Mouse (Mus musculus): ENCODE data around the gene Pelp1. TPM values are rescaled to one million over a fixed set of nuclear protein-coding genes. Genes with fewer than 3 reads are reported as not detected.

Pelp1 gene
- polyA plus RNA-seq, 1 experiment = 74.1 TPM

DNA sequence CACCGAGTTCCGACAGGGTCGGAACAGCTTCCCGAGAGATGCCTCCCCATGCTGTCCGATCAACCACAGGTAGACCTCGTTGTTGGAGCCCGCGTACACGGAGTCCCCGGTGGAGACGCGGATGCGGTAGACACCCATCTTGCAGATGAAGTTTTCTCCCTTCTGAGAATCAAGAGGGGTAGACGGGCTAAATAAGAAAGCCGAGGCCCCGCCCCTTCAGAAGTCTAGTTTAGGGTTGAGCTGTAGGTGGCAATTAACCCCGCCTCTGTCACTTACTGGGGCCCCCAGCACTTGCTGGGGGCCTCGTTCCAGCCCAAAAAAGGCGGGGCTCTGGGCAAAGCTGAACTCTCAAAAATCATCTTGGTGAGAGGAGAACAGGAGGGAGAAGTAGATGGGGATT lies 58.0 kb downstream of the Pelp1 start, which contains the start of gene Alox15:
Alox15 (minus strand) TSS at position 164 of the 400 bp plus-strand sequence.
- Histone ChIP-seq H3K27ac (ENCODE audit: insufficient read depth, low read length) (no peak within 1 kb of the TSS), H3K27me3 (ENCODE audit: control insufficient read depth, insufficient read depth, low read length, poor library complexity, severe bottlenecking) (no peaks in the 10 kb centered on the region; the same call in none of the 2 replicates), H3K4me3 (ENCODE audit: low read depth, low read length) (peak within 1 kb of the TSS; percentile 59), H3K9ac (ENCODE audit: low read depth, poor library complexity, severe bottlenecking) (peak within 1 kb of the TSS; percentile 51), H3K36me3 (ENCODE audit: control insufficient read depth, insufficient read depth, low read length, poor library complexity, severe bottlenecking) (no peaks in the 10 kb centered on the region), H3K4me1 (ENCODE audit: control insufficient read depth, insufficient read depth, low read length) (no peaks in the 10 kb centered on the region), H3K9me3 (replicated peaks; ENCODE audit: control insufficient read depth, insufficient read depth, low read length, poor library complexity, severe bottlenecking) (peaks cover 12% of the 10 kb centered on the region)
- no peak for TF ChIP-seq EP300 (IDR thresholded peaks at IDR 0.05; ENCODE audit: insufficient read depth, low read depth, low read length)
- no peak for TF ChIP-seq CTCF (IDR thresholded peaks at IDR 0.05; ENCODE audit: low read depth, low read length)
- TF ChIP-seq POLR2A (IDR thresholded peaks at IDR 0.05; ENCODE audit: insufficient read depth, low read length) = no peak

GRCm38 (mm10) chr11:70348630-70349029 lies 61.2 kb downstream of the Pelp1 start:
- Histone ChIP-seq H3K4me3 (ENCODE audit: low read depth, low read length) (no peak overlapping the region), H3K4me1 (ENCODE audit: control insufficient read depth, insufficient read depth, low read length) (no peaks in the 10 kb centered on the region), H3K9me3 (replicated peaks; ENCODE audit: control insufficient read depth, insufficient read depth, low read length, poor library complexity, severe bottlenecking) (0 out of 2 replicates have a peak, but pooled peaks cover 4% of the 10 kb centered on the region), H3K27ac (ENCODE audit: insufficient read depth, low read length) (no peak overlapping the region), H3K27me3 (ENCODE audit: control insufficient read depth, insufficient read depth, low read length, poor library complexity, severe bottlenecking) (no peaks in the 10 kb centered on the region; the same call in none of the 2 replicates), H3K9ac (ENCODE audit: low read depth, poor library complexity, severe bottlenecking) (no peak overlapping the region), H3K36me3 (ENCODE audit: control insufficient read depth, insufficient read depth, low read length, poor library complexity, severe bottlenecking) (no peaks in the 10 kb centered on the region)
- TF ChIP-seq EP300 (IDR thresholded peaks at IDR 0.05; ENCODE audit: insufficient read depth, low read depth, low read length) (no peak), POLR2A (IDR thresholded peaks at IDR 0.05; ENCODE audit: insufficient read depth, low read length) (no peak), CTCF (IDR thresholded peaks at IDR 0.05; ENCODE audit: low read depth, low read length) (no peak)

GRCm38 (mm10) chr11:70347861-70348260 lies 62.0 kb downstream of the Pelp1 start:
- no peaks in the 10 kb centered on the region for H3K36me3 ChIP-seq (ENCODE audit: control insufficient read depth, insufficient read depth, low read length, poor library complexity, severe bottlenecking)
- H3K27me3 ChIP-seq (ENCODE audit: control insufficient read depth, insufficient read depth, low read length, poor library complexity, severe bottlenecking) = no peaks in the 10 kb centered on the region; the same call in none of the 2 replicates
- H3K4me1 ChIP-seq (ENCODE audit: control insufficient read depth, insufficient read depth, low read length) = no peaks in the 10 kb centered on the region

GRCm38 (mm10) chr11:70345546-70345945 lies 64.3 kb downstream of the Pelp1 start:
- Histone ChIP-seq H3K9ac (ENCODE audit: low read depth, poor library complexity, severe bottlenecking) (no peak overlapping the region), H3K9me3 (replicated peaks; ENCODE audit: control insufficient read depth, insufficient read depth, low read length, poor library complexity, severe bottlenecking) (0 out of 2 replicates have a peak, but pooled peaks cover 4% of the 10 kb centered on the region), H3K27ac (ENCODE audit: insufficient read depth, low read length) (no peak overlapping the region), H3K36me3 (ENCODE audit: control insufficient read depth, insufficient read depth, low read length, poor library complexity, severe bottlenecking) (no peaks in the 10 kb centered on the region), H3K27me3 (ENCODE audit: control insufficient read depth, insufficient read depth, low read length, poor library complexity, severe bottlenecking) (no peaks in the 10 kb centered on the region), H3K4me3 (ENCODE audit: low read depth, low read length) (no peak overlapping the region), H3K4me1 (ENCODE audit: control insufficient read depth, insufficient read depth, low read length) (no peaks in the 10 kb centered on the region)
- no peak for TF ChIP-seq CTCF (IDR thresholded peaks at IDR 0.05; ENCODE audit: low read depth, low read length)
- TF ChIP-seq POLR2A (IDR thresholded peaks at IDR 0.05; ENCODE audit: insufficient read depth, low read length) = no peak
- no peak for TF ChIP-seq EP300 (IDR thresholded peaks at IDR 0.05; ENCODE audit: insufficient read depth, low read depth, low read length)

More at GRCm38 (mm10) chr11:70347861-70348260, 62.0 kb downstream of the Pelp1 start:
- no peak overlapping the region for H3K9ac ChIP-seq (ENCODE audit: low read depth, poor library complexity, severe bottlenecking)
- 0 out of 2 replicates have a peak, but pooled peaks cover 4% of the 10 kb centered on the region for H3K9me3 ChIP-seq (replicated peaks; ENCODE audit: control insufficient read depth, insufficient read depth, low read length, poor library complexity, severe bottlenecking)
- no peak for TF ChIP-seq POLR2A (IDR thresholded peaks at IDR 0.05; ENCODE audit: insufficient read depth, low read length)
- TF ChIP-seq CTCF (IDR thresholded peaks at IDR 0.05; ENCODE audit: low read depth, low read length) = no peak
- TF ChIP-seq EP300 (IDR thresholded peaks at IDR 0.05; ENCODE audit: insufficient read depth, low read depth, low read length) = no peak
- no peak overlapping the region for H3K4me3 ChIP-seq (ENCODE audit: low read depth, low read length)
- no peak overlapping the region for H3K27ac ChIP-seq (ENCODE audit: insufficient read depth, low read length)

DNA sequence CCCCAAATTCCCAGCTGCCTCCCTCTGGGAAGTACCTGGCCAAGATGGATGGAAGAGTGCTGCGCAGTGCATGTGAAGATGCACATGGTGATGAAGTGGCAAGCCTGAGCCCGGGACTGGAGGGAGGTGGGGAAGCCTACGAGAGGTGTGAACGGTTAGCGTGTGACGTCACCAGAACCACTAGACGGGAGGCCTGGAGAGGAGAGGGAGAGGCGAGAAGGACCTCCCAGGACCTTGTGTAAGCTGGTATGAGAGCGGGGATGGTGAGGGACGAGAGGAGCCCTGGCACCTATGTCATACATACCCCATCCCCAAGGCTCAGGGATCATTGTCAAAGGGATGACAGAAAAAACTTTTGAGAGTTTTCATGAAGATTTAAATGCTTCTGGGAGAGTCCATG lies 64.8 kb downstream of the Pelp1 start:
- 0 out of 2 replicates have a peak, but pooled peaks cover 4% of the 10 kb centered on the region for H3K9me3 ChIP-seq (replicated peaks; ENCODE audit: control insufficient read depth, insufficient read depth, low read length, poor library complexity, severe bottlenecking)
- TF ChIP-seq POLR2A (IDR thresholded peaks at IDR 0.05; ENCODE audit: insufficient read depth, low read length) = no peak
- TF ChIP-seq EP300 (IDR thresholded peaks at IDR 0.05; ENCODE audit: insufficient read depth, low read depth, low read length) = no peak
- no peak for TF ChIP-seq CTCF (IDR thresholded peaks at IDR 0.05; ENCODE audit: low read depth, low read length)
- no peaks in the 10 kb centered on the region for H3K4me1 ChIP-seq (ENCODE audit: control insufficient read depth, insufficient read depth, low read length)
- no peak overlapping the region for H3K9ac ChIP-seq (ENCODE audit: low read depth, poor library complexity, severe bottlenecking)
- H3K27ac ChIP-seq (ENCODE audit: insufficient read depth, low read length) = no peak overlapping the region
- no peak overlapping the region for H3K4me3 ChIP-seq (ENCODE audit: low read depth, low read length)
- H3K36me3 ChIP-seq (ENCODE audit: control insufficient read depth, insufficient read depth, low read length, poor library complexity, severe bottlenecking) = no peaks in the 10 kb centered on the region
- H3K27me3 ChIP-seq (ENCODE audit: control insufficient read depth, insufficient read depth, low read length, poor library complexity, severe bottlenecking) = no peaks in the 10 kb centered on the region

Other genes starting within 250 kb of the Pelp1 start
- 2.0 and 3.5 TPM in 2 replicates for gene Slc16a11, start 197.3 kb downstream of the Pelp1 start, polyA plus RNA-seq (2011; ENCODE audit: insufficient read depth, insufficient read length, low read depth, missing spikeins)
- 8.9 and 11.2 TPM in 2 replicates for gene Slc16a13, start 189.0 kb downstream of the Pelp1 start, polyA plus RNA-seq (2011; ENCODE audit: insufficient read depth, insufficient read length, low read depth, missing spikeins)
- gene Bcl6b, start 180.2 kb downstream of the Pelp1 start, polyA plus RNA-seq (2011; ENCODE audit: insufficient read depth, insufficient read length, low read depth, missing spikeins) = 4.1 TPM in 2 replicates
- gene 0610010K14Rik, start 172.1 kb downstream of the Pelp1 start, polyA plus RNA-seq (2011; ENCODE audit: insufficient read depth, insufficient read length, low read depth, missing spikeins) = 108 and 126 TPM in 2 replicates
- 0.55 and 0.65 TPM in 2 replicates for gene Gm21988, start 170.2 kb downstream of the Pelp1 start, polyA plus RNA-seq (2011; ENCODE audit: insufficient read depth, insufficient read length, low read depth, missing spikeins)
- gene Rnasek, start 170.2 kb downstream of the Pelp1 start, polyA plus RNA-seq (2011; ENCODE audit: insufficient read depth, insufficient read length, low read depth, missing spikeins) = 88.5 and 97.8 TPM in 2 replicates
- gene Alox12, start 154.7 kb downstream of the Pelp1 start, polyA plus RNA-seq (2011; ENCODE audit: insufficient read depth, insufficient read length, low read depth, missing spikeins) = 1.4 and 2.1 TPM in 2 replicates
- gene Alox12e, start 87.4 kb downstream of the Pelp1 start, polyA plus RNA-seq (2011; ENCODE audit: insufficient read depth, insufficient read length, low read depth, missing spikeins) = 0.58 TPM in 1 of 2 replicates, not detected in the other
- 2.2 and 3.0 TPM in 2 replicates for gene Alox15, start 58.0 kb downstream of the Pelp1 start, polyA plus RNA-seq (2011; ENCODE audit: insufficient read depth, insufficient read length, low read depth, missing spikeins)
- gene Arrb2, start 22.6 kb upstream of the Pelp1 start, polyA plus RNA-seq (2011; ENCODE audit: insufficient read depth, insufficient read length, low read depth, missing spikeins) = 34.2 and 39.6 TPM in 2 replicates
- gene Med11, start 41.9 kb upstream of the Pelp1 start, polyA plus RNA-seq (2011; ENCODE audit: insufficient read depth, insufficient read length, low read depth, missing spikeins) = 26.9 and 32.1 TPM in 2 replicates
- gene Zmynd15, start 49.4 kb upstream of the Pelp1 start, polyA plus RNA-seq (2011; ENCODE audit: insufficient read depth, insufficient read length, low read depth, missing spikeins) = 0.78 and 1.3 TPM in 2 replicates
- 15.7 and 16.6 TPM in 2 replicates for gene Cxcl16, start 50.0 kb upstream of the Pelp1 start, polyA plus RNA-seq (2011; ENCODE audit: insufficient read depth, insufficient read length, low read depth, missing spikeins)
- 1.8 and 3.5 TPM in 2 replicates for gene Tm4sf5, start 95.2 kb upstream of the Pelp1 start, polyA plus RNA-seq (2011; ENCODE audit: insufficient read depth, insufficient read length, low read depth, missing spikeins)
- gene Vmo1, start 104.6 kb upstream of the Pelp1 start, polyA plus RNA-seq (2011; ENCODE audit: insufficient read depth, insufficient read length, low read depth, missing spikeins) = not detected in 2 replicates
- not detected in 2 replicates for gene Gltpd2, start 109.2 kb upstream of the Pelp1 start, polyA plus RNA-seq (2011; ENCODE audit: insufficient read depth, insufficient read length, low read depth, missing spikeins)
- gene Psmb6, start 115.3 kb upstream of the Pelp1 start, polyA plus RNA-seq (2011; ENCODE audit: insufficient read depth, insufficient read length, low read depth, missing spikeins) = 244 and 250 TPM in 2 replicates
- not detected in 2 replicates for gene Gm40193, start 122.9 kb upstream of the Pelp1 start, polyA plus RNA-seq (2011; ENCODE audit: insufficient read depth, insufficient read length, low read depth, missing spikeins)
- 7.3 and 8.3 TPM in 2 replicates for gene Pld2, start 130.0 kb upstream of the Pelp1 start, polyA plus RNA-seq (2011; ENCODE audit: insufficient read depth, insufficient read length, low read depth, missing spikeins)
- gene Mink1, start 152.8 kb upstream of the Pelp1 start, polyA plus RNA-seq (2011; ENCODE audit: insufficient read depth, insufficient read length, low read depth, missing spikeins) = 25.2 and 31.8 TPM in 2 replicates
- not detected in 2 replicates for gene 4930544D05Rik, start 205.8 kb upstream of the Pelp1 start, polyA plus RNA-seq (2011; ENCODE audit: insufficient read depth, insufficient read length, low read depth, missing spikeins)
- 0.56 TPM in 1 of 2 replicates, not detected in the other for gene Chrne, start 209.2 kb upstream of the Pelp1 start, polyA plus RNA-seq (2011; ENCODE audit: insufficient read depth, insufficient read length, low read depth, missing spikeins)
- not detected in 2 replicates for gene Gp1ba, start 229.1 kb upstream of the Pelp1 start, polyA plus RNA-seq (2011; ENCODE audit: insufficient read depth, insufficient read length, low read depth, missing spikeins)
- 55.2 and 61.8 TPM in 2 replicates for gene Rnf167, start 237.2 kb upstream of the Pelp1 start, polyA plus RNA-seq (2011; ENCODE audit: insufficient read depth, insufficient read length, low read depth, missing spikeins)
- gene Slc25a11, start 237.4 kb upstream of the Pelp1 start, polyA plus RNA-seq (2011; ENCODE audit: insufficient read depth, insufficient read length, low read depth, missing spikeins) = 45.0 and 48.0 TPM in 2 replicates
- 630 and 707 TPM in 2 replicates for gene Pfn1, start 244.6 kb upstream of the Pelp1 start, polyA plus RNA-seq (2011; ENCODE audit: insufficient read depth, insufficient read length, low read depth, missing spikeins)
- 14.7 and 15.7 TPM in 2 replicates for gene Eno3, start 247.2 kb upstream of the Pelp1 start, polyA plus RNA-seq (2011; ENCODE audit: insufficient read depth, insufficient read length, low read depth, missing spikeins)

Data from ES-Bruce4 (cell line).